Mouse (Mus musculus): ENCODE results near the gene Slc17a6.

The Slc17a6 gene

GRCm38 (mm10) chr7:51621694-51622145 lies at the start of gene Slc17a6:
Slc17a6 (plus strand) TSS chr7:51622006.
- peak; percentile 22 to 33 for DNase-seq

- no peak for DNase-seq
These were observed 21.8 kb upstream of the Slc17a6 start for GRCm38 (mm10) chr7:51600021-51600420.

GRCm38 (mm10) chr7:51603741-51604140 lies 18.1 kb upstream of the Slc17a6 start:
- DNase-seq, result no peak

GRCm38 (mm10) chr7:51614404-51614803 lies 7.4 kb upstream of the Slc17a6 start:
- DNase-seq, result no peak

- no peak for DNase-seq
These were observed 3.9 kb upstream of the Slc17a6 start for GRCm38 (mm10) chr7:51617941-51618340.

- no peak for DNase-seq
These were observed 3.4 kb upstream of the Slc17a6 start for GRCm38 (mm10) chr7:51618412-51618811.

- no peak for DNase-seq
These were observed 1.8 kb upstream of the Slc17a6 start for GRCm38 (mm10) chr7:51619977-51620376.

GRCm38 (mm10) chr7:51622196-51622595 lies 390 bp downstream of the Slc17a6 start:
- DNase-seq, result no peak

GRCm38 (mm10) chr7:51622666-51623065 lies 860 bp downstream of the Slc17a6 start:
- no peak for DNase-seq

GRCm38 (mm10) chr7:51624336-51624897 lies 2.6 kb downstream of the Slc17a6 start:
- no peak for DNase-seq

GRCm38 (mm10) chr7:51625161-51625560 lies 3.4 kb downstream of the Slc17a6 start:
- DNase-seq, result no peak

GRCm38 (mm10) chr7:51625591-51626255 lies 3.9 kb downstream of the Slc17a6 start:
- DNase-seq, result no peak

- DNase-seq, result no peak
These were observed 4.7 kb downstream of the Slc17a6 start for GRCm38 (mm10) chr7:51626451-51627000.

GRCm38 (mm10) chr7:51627001-51627631 lies 5.3 kb downstream of the Slc17a6 start:
- DNase-seq, result no peak

GRCm38 (mm10) chr7:51627666-51628065 lies 5.9 kb downstream of the Slc17a6 start:
- no peak for DNase-seq

- no peak for DNase-seq
These were observed 6.5 kb downstream of the Slc17a6 start for GRCm38 (mm10) chr7:51628349-51628748.

- DNase-seq, result no peak
These were observed 7.4 kb downstream of the Slc17a6 start for GRCm38 (mm10) chr7:51629206-51629605.

- DNase-seq, result no peak
These were observed 9.4 kb downstream of the Slc17a6 start for GRCm38 (mm10) chr7:51631171-51631570.

GRCm38 (mm10) chr7:51632543-51633229 lies 10.9 kb downstream of the Slc17a6 start:
- DNase-seq, result no peak

- no peak for DNase-seq
These were observed 11.5 kb downstream of the Slc17a6 start for GRCm38 (mm10) chr7:51633230-51633844.

- DNase-seq, result no peak
These were observed 35.3 kb downstream of the Slc17a6 start for GRCm38 (mm10) chr7:51657152-51657551.

GRCm38 (mm10) chr7:51662441-51662840 lies 40.6 kb downstream of the Slc17a6 start:
- DNase-seq, result no peak
